ENCODE assay signal across 16 mouse cellular contexts in the genomic region with DNA sequence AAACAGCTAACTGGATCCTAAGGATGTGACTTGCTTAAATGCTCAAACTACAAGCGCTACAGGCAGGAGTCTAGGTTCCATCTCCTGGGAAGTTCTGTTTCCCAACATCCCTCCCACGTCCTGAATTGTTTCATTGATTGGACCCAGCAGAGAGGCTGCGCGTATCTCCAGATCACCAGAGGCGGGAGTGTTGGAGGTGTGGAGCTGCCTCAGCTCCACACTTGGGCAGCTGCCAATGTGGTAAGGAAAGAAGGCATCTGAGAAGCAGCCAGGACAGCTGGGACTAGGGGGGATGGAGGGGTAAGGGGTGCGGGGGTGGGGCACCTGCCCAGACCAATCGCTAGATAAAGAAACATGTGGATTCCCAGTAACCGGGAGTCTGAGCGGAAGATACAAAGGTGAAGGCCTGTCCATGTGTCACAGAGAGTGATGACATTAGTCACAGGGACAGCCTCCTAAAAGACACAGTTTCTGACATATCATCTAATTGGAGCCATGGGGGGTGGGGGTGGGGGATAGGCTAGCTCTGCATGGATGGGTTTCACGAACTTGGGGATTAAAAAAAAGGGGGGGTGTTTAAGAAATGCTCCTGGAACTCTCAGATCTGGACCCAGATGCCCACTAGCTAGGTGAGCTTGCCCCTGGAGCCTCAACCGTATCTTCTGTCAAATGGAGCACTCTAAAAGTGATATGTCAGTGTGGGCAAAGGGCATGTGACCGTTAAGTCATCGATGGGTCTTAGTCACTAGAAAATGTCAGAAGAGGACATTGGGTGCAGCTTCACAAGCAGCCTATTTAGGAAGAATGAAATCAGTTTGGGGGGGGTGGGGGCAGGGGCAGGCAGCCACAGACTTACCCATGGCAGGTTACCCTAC. TPM values are rescaled to one million over a fixed set of nuclear protein-coding genes. Genes with fewer than 3 reads are reported as not detected.
DNase-seq lines count a peak whose midpoint lies in the region; ATAC-seq and TF ChIP-seq lines count a peak whose summit lies in the region.
"Had no signal": no experiment of that assay in that cellular context is flagged by ENCODE, and none has a peak within 500 bp of the region (broad histone marks: within the 10 kb centered on the region; RNA-seq: fewer than 3 reads in every experiment).

No protein-coding gene starts in this region.

- H3K27me3 ChIP-seq in liver, adult 2 months (ENCODE audit: control insufficient read depth, insufficient read depth, low read length) = no peaks in the 10 kb centered on the region
- no peaks in the 10 kb centered on the region for H3K27me3 ChIP-seq in liver, embryonic 12.5 days (replicated peaks)
- H3K27me3 ChIP-seq: CH12.LX; liver, embryonic 15.5 days had no signal

- peak overlapping the region; percentile 35; the same call in 1 of the 2 replicates for H3K27ac ChIP-seq in gastrocnemius, adult 2 months
- peak overlapping the region; percentile 43 for H3K27ac ChIP-seq in liver, adult 2 months (replicated peaks; ENCODE audit: insufficient read depth, low read depth, low read length)
- H3K27ac ChIP-seq in liver, embryonic 12.5 days = no peak overlapping the region
- H3K27ac ChIP-seq: heart, adult 2 months; liver, embryonic 15.5 days had no signal

- no peak for ATAC-seq in liver, embryonic 12.5 days
- ATAC-seq: intestine, postnatal 0 days had no signal

- DNase-seq in gastrocnemius, adult 2 months = peak; percentile 80
- DNase-seq in gastrocnemius, adult 18-20 months (ENCODE audit: low spot score) = no peak
- DNase-seq in liver, adult 2 months (ENCODE audit: extremely low read depth, low read depth, low spot score) = peak; percentile 92
- peak; percentile 60 for DNase-seq in NIH3T3 (ENCODE audit: low read depth)
- peak; percentile 76 for DNase-seq in brain, embryonic 14.5 days (ENCODE audit: low read depth)
- DNase-seq in embryo, embryonic 10.5 days (ENCODE audit: low spot score) = no peak
- DNase-seq: cerebellum, adult 2 months; heart, adult 2 months; heart, postnatal 14 days; kidney, postnatal 4 days; layer of hippocampus, postnatal 36 days; spleen, adult 18-20 months had no signal

- H3K9ac ChIP-seq in liver, adult 2 months (ENCODE audit: low read depth, low read length) = no peak overlapping the region
- H3K9ac ChIP-seq in liver, embryonic 12.5 days = no peak overlapping the region
- H3K9ac ChIP-seq: liver, embryonic 15.5 days had no signal

- H3K36me3 ChIP-seq in liver, adult 2 months (ENCODE audit: control insufficient read depth, insufficient read depth, low read length) = no peaks in the 10 kb centered on the region
- no peaks in the 10 kb centered on the region for H3K36me3 ChIP-seq in liver, embryonic 12.5 days
- H3K36me3 ChIP-seq: liver, embryonic 15.5 days had no signal

- no peak overlapping the region for H3K4me2 ChIP-seq in liver, embryonic 12.5 days
- H3K4me2 ChIP-seq: liver, embryonic 15.5 days had no signal

- WGBS in liver, adult 2 months = 15% methylated on average over 13 of the region's 13 CpGs
- WGBS in liver, embryonic 12.5 days (ENCODE audit: insufficient replicate concordance) = 55% methylated on average over 13 of the region's 13 CpGs

- TF ChIP-seq POLR2A in liver, adult 2 months (IDR thresholded peaks at IDR 0.05; ENCODE audit: extremely low read depth, insufficient read depth, low read length) = no peak
- no peak for TF ChIP-seq POLR2A in brain, embryonic 14.5 days (IDR thresholded peaks at IDR 0.05; ENCODE audit: borderline replicate concordance, extremely low read depth, insufficient read depth, insufficient read length, poor library complexity, severe bottlenecking)

- peaks cover 2% of the 10 kb centered on the region; the same call in 1 of the 2 replicates for H3K4me1 ChIP-seq in liver, adult 2 months (ENCODE audit: control insufficient read depth, insufficient read depth, low read length)
- H3K4me1 ChIP-seq in liver, embryonic 12.5 days = no peaks in the 10 kb centered on the region
- H3K4me1 ChIP-seq: liver, embryonic 15.5 days had no signal

- H3K9me3 ChIP-seq in liver, embryonic 12.5 days (replicated peaks) = no peaks in the 10 kb centered on the region
- H3K9me3 ChIP-seq: liver, embryonic 15.5 days had no signal

- TF ChIP-seq CTCF in gastrocnemius, adult 2 months (IDR thresholded peaks at IDR 0.05) = no peak
- TF ChIP-seq CTCF in liver, adult 2 months (IDR thresholded peaks at IDR 0.05; ENCODE audit: low read depth, low read length) = 0 out of 2 replicates have a peak, but pooled peaks have one; percentile 7
- peak; percentile 1; the same call in 1 of the 2 replicates for TF ChIP-seq CTCF in brain, embryonic 14.5 days (IDR thresholded peaks at IDR 0.05; ENCODE audit: borderline replicate concordance, extremely low read depth, insufficient read depth, insufficient read length)

- intact Hi-C loops in gastrocnemius, adult 2 months (cut with DNase I) = no loop called here

- H3K4me3 ChIP-seq in gastrocnemius, adult 2 months = no peak overlapping the region
- no peak overlapping the region for H3K4me3 ChIP-seq in liver, adult 2 months (ENCODE audit: insufficient read depth, low read depth, low read length)
- H3K4me3 ChIP-seq in liver, embryonic 12.5 days = no peak overlapping the region
- H3K4me3 ChIP-seq: heart, adult 2 months; liver, embryonic 15.5 days had no signal

- no peaks in the 10 kb centered on the region for H3K79me2 ChIP-seq in liver, adult 2 months (ENCODE audit: control insufficient read depth, insufficient read depth, low read length)

RNA-seq across cellular contexts. Expression of a gene that starts 12.5 kb away (rescaled TPM):
- 100 to 1,000 TPM; 234 to 341 TPM for total RNA-seq in gastrocnemius, adult 2 months (2021)
- total RNA-seq in gastrocnemius, adult 18-20 months (2021) = 100 to 1,000 TPM; 232 to 400 TPM
- 149 and 164 TPM in 2 replicates for total RNA-seq in liver, adult 2 months (2014; rRNA removed)
- polyA plus RNA-seq in liver, adult 2 months (2012; rRNA removed) = 216 and 232 TPM in 2 replicates
- 1.2 and 1.5 TPM in 2 replicates for polyA plus RNA-seq in liver, embryonic 12.5 days (2016; fragmentation: Nextera tagmentation; extraction: Ambion mirVana)
- polyA plus RNA-seq in brain, embryonic 14.5 days (2012; rRNA removed) = 7.3 and 7.8 TPM in 2 replicates
- total RNA-seq: CH12.LX had no signal

Comparison
In these comparisons a context has a peak if more than half of its experiments do, and no peak if none do; other contexts are left out.
1. DNase-seq: peak in gastrocnemius, adult 2 months (single experiment), liver, adult 2 months (single experiment), NIH3T3 (single experiment) and brain, embryonic 14.5 days (single experiment); none in gastrocnemius, adult 18-20 months (single experiment) and embryo, embryonic 10.5 days (single experiment).